Mouse (Mus musculus): Measurements from ENCODE around the gene Scai. TPM values are rescaled to one million over a fixed set of nuclear protein-coding genes. Genes with fewer than 3 reads are reported as not detected.
A peak's percentile ranks its signal among the peaks of the same experiment; 100 is the strongest.
"Not testable (repeated sequence)": the region's sequence is repeated elsewhere in the genome, so short reads cannot be mapped to it uniquely, and the experiment has no call there.

The Scai gene
- total RNA-seq, 2 experiments from 2014 or later: 59.9 to 60.5 TPM

GRCm38 (mm10) chr2:39142357-39142948 is 48.1 kb downstream of the Scai start:
- DNase-seq (ENCODE audit: low spot score in 2 of 2): peak; percentile 56 to 61
- intact Hi-C loops (cut with DNase I): no loop called here

- DNase-seq (ENCODE audit: low spot score in 2 of 2): peak in 1 of 2 experiments; percentile 31
- intact Hi-C loops (cut with DNase I): no loop called here
These were observed 49.7 kb downstream of the Scai start for GRCm38 (mm10) chr2:39140586-39141455.

- intact Hi-C loops (cut with DNase I): no loop called here
- DNase-seq (ENCODE audit: low spot score in 2 of 2): no peak
These were observed 60.8 kb downstream of the Scai start for GRCm38 (mm10) chr2:39129526-39130326.

GRCm38 (mm10) chr2:39124167-39124566 is 66.4 kb downstream of the Scai start:
- DNase-seq (ENCODE audit: low spot score in 2 of 2): no peak
- intact Hi-C loops (cut with DNase I): no loop called here

- intact Hi-C loops (cut with DNase I): no loop called here
- DNase-seq (ENCODE audit: low spot score in 2 of 2): no peak
These were observed 69.4 kb downstream of the Scai start for GRCm38 (mm10) chr2:39121137-39121536.

GRCm38 (mm10) chr2:39116583-39116982 is 74.0 kb downstream of the Scai start:
- no peak for DNase-seq (ENCODE audit: low spot score in 2 of 2)
- intact Hi-C loops (cut with DNase I): no loop called here

- intact Hi-C loops (cut with DNase I): no loop called here
These were observed 76.4 kb downstream of the Scai start for GRCm38 (mm10) chr2:39114093-39114492.

GRCm38 (mm10) chr2:39110514-39110913 is 80.0 kb downstream of the Scai start:
- no peak for DNase-seq (ENCODE audit: low spot score in 2 of 2)
- intact Hi-C loops (cut with DNase I): no loop called here

More at GRCm38 (mm10) chr2:39114093-39114492, 76.4 kb downstream of the Scai start:
- DNase-seq (ENCODE audit: low spot score in 2 of 2): no peak

GRCm38 (mm10) chr2:39109712-39110111 is 80.8 kb downstream of the Scai start:
- DNase-seq (ENCODE audit: low spot score in 2 of 2); intact Hi-C loops (cut with DNase I): not testable (repeated sequence)

- DNase-seq (ENCODE audit: low spot score in 2 of 2); intact Hi-C loops (cut with DNase I): not testable (repeated sequence)
These were observed 90.6 kb downstream of the Scai start for GRCm38 (mm10) chr2:39099951-39100350.

- DNase-seq (ENCODE audit: low spot score in 2 of 2): no peak
- intact Hi-C loops (cut with DNase I): no loop called here
These were observed 92.5 kb downstream of the Scai start for GRCm38 (mm10) chr2:39097993-39098392.

- no peak for DNase-seq (ENCODE audit: low spot score in 2 of 2)
- intact Hi-C loops (cut with DNase I): no loop called here
These were observed 98.6 kb downstream of the Scai start for GRCm38 (mm10) chr2:39091966-39092365.

GRCm38 (mm10) chr2:39082706-39083105 is 107.8 kb downstream of the Scai start:
- DNase-seq (ENCODE audit: low spot score in 2 of 2): no peak
- intact Hi-C loops (cut with DNase I): no loop called here

- no peak for DNase-seq (ENCODE audit: low spot score in 2 of 2)
- intact Hi-C loops (cut with DNase I): no loop called here
These were observed 119.9 kb downstream of the Scai start for GRCm38 (mm10) chr2:39070666-39071065.

- DNase-seq (ENCODE audit: low spot score in 2 of 2): peak in 1 of 2 experiments; percentile 17
- intact Hi-C loops (cut with DNase I): loop anchor here (10.0 kb wide), 1 partner anchor 126 kb away; the partner anchor contains the start of gene Scai
These were observed 121.4 kb downstream of the Scai start for GRCm38 (mm10) chr2:39069096-39069495.

GRCm38 (mm10) chr2:39065400-39065987 is 125.0 kb downstream of the Scai start, which contains the start of gene Golga1:
Golga1 (minus strand) TSS chr2:39065541.
- peak; percentile 88 to 91 for DNase-seq (ENCODE audit: low spot score in 2 of 2)
- intact Hi-C loops (cut with DNase I): loop anchor here (10.0 kb wide), 1 partner anchor 129 kb away; the partner anchor contains the start of gene Scai

GRCm38 (mm10) chr2:39064687-39065399 is 125.7 kb downstream of the Scai start:
- intact Hi-C loops (cut with DNase I): loop anchor here (10.0 kb wide), 1 partner anchor 130 kb away; the partner anchor contains the start of gene Scai
- no peak for DNase-seq (ENCODE audit: low spot score in 2 of 2)

GRCm38 (mm10) chr2:39048515-39048914 is 142.0 kb downstream of the Scai start:
- intact Hi-C loops (cut with DNase I): no loop called here
- no peak for DNase-seq (ENCODE audit: low spot score in 2 of 2)

GRCm38 (mm10) chr2:39040215-39040614 is 150.3 kb downstream of the Scai start:
- intact Hi-C loops (cut with DNase I): no loop called here
- no peak for DNase-seq (ENCODE audit: low spot score in 2 of 2)

Data from left cerebral cortex, postnatal 36 days (tissue).